Mouse (Mus musculus): Measurements from ENCODE around the gene Atg4a-ps.

The Atg4a-ps gene

DNA sequence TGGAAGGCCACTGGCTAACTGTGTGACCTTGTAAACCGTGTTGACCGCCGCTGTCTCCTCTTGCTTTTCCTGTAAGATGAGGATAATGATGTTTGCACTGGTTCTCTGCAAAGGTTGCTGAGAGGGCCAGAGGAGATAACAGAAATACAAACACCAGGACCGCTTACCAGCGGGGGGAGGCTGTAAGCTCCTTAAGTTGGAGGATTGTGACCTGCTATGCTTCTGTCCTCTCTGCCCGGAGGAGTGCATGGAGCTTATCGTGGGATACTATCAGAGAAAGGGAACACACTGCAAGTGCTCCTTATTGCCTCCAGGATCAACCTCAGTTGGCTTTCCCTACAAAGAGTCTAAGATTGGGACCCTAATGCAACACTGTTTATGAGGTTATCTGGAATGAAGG, 26.8 kb upstream of the Atg4a-ps start:
- TF ChIP-seq POU5F1 (IDR thresholded peaks at IDR 0.05; ENCODE audit: borderline replicate concordance, low read length), result no peak
- TF ChIP-seq CTCF (conservative IDR thresholded peaks at IDR 0.05; ENCODE audit: low read length), result no peak
- no peak for TF ChIP-seq NANOG (IDR thresholded peaks at IDR 0.05; ENCODE audit: borderline replicate concordance, low read length)
- Histone ChIP-seq H3K27me3 (ENCODE audit: insufficient read depth, low read length) (0 out of 2 replicates have a peak, but pooled peaks cover 6% of the 10 kb centered on the region), H3K4me3 (replicated peaks; ENCODE audit: low read length) (no peak overlapping the region), H3K36me3 (ENCODE audit: insufficient read depth, low read length) (no peaks in the 10 kb centered on the region), H3K9me3 (ENCODE audit: low read length) (no peaks in the 10 kb centered on the region), H3K4me1 (replicated peaks; ENCODE audit: low read depth, low read length) (peaks cover 4% of the 10 kb centered on the region)

DNA sequence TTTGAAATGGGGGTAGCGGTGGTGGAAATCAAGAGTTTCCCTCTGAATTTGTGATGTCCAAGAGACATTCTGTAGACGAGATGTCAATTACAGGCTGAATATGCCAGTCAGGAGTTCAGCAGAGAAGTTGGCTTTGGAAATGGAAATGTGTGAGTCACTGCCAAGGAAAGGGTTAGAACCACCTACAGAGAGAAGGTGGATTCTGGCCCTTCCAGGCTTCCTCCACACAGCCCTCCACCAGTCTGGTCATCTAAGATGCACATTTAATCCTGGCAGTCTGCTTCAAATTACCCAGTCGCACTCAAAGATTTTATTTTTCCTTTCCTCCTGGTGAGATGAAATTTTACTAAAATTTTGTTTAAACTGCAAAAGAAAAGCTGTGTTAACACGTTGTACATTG, 26.2 kb upstream of the Atg4a-ps start:
- no peaks in the 10 kb centered on the region for H3K4me1 ChIP-seq (replicated peaks; ENCODE audit: low read depth, low read length)
- TF ChIP-seq NANOG (IDR thresholded peaks at IDR 0.05; ENCODE audit: borderline replicate concordance, low read length) (no peak), POU5F1 (IDR thresholded peaks at IDR 0.05; ENCODE audit: borderline replicate concordance, low read length) (no peak), CTCF (conservative IDR thresholded peaks at IDR 0.05; ENCODE audit: low read length) (no peak)
- no peaks in the 10 kb centered on the region for H3K9me3 ChIP-seq (ENCODE audit: low read length)
- H3K36me3 ChIP-seq (ENCODE audit: insufficient read depth, low read length), result no peaks in the 10 kb centered on the region
- 0 out of 2 replicates have a peak, but pooled peaks cover 6% of the 10 kb centered on the region for H3K27me3 ChIP-seq (ENCODE audit: insufficient read depth, low read length)
- no peak overlapping the region for H3K4me3 ChIP-seq (replicated peaks; ENCODE audit: low read length)

DNA sequence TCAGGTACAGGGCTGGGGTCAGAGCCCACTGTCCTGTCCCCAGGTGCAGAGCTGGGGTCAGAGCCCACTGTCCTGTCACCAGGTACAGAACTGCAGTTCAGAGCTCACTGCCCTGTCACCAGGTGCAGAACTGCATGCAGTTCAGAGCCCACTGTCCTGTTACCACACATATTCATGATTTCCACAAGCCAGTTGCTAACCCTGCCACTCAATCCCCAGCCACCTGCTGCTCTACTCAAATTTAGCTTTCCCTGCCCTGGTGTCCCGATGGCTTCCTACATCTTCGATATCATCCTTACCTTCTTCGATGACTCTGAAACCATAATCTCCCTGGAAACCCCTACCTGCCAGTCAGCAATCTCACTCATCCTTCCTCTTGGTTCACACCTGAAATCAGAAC, 17.5 kb upstream of the Atg4a-ps start:
- peaks cover 3% of the 10 kb centered on the region; the same call in 1 of the 2 replicates for H3K4me1 ChIP-seq (replicated peaks; ENCODE audit: low read depth, low read length)
- no peaks in the 10 kb centered on the region for H3K36me3 ChIP-seq (ENCODE audit: insufficient read depth, low read length)
- H3K27me3 ChIP-seq (ENCODE audit: insufficient read depth, low read length), result no peaks in the 10 kb centered on the region
- no peaks in the 10 kb centered on the region for H3K9me3 ChIP-seq (ENCODE audit: low read length)
- no peak overlapping the region for H3K4me3 ChIP-seq (replicated peaks; ENCODE audit: low read length)
- TF ChIP-seq CTCF (conservative IDR thresholded peaks at IDR 0.05; ENCODE audit: low read length), result no peak
- TF ChIP-seq NANOG (IDR thresholded peaks at IDR 0.05; ENCODE audit: borderline replicate concordance, low read length), result no peak
- TF ChIP-seq POU5F1 (IDR thresholded peaks at IDR 0.05; ENCODE audit: borderline replicate concordance, low read length), result no peak

DNA sequence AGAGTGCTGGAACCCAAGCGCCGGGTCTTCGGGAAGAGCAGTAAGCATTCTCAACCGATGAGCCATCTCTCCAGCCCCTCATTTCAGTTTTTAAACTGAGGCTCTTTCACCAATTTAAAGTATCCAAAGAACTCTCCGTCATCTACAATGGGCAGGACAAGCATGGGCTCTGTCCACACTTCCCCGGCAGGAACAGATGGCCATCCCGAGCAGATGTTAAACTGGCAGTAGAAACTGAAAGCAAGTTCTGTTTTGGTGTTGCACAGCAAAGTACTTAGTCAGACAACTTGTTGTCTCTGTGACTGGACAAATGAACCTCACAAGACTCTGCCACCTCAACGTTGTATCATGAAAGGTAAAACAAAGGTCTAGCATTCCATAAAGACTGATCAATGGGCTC, 15.8 kb upstream of the Atg4a-ps start:
- no peak overlapping the region for H3K4me3 ChIP-seq (replicated peaks; ENCODE audit: low read length)
- H3K36me3 ChIP-seq (ENCODE audit: insufficient read depth, low read length), result no peaks in the 10 kb centered on the region
- no peaks in the 10 kb centered on the region for H3K9me3 ChIP-seq (ENCODE audit: low read length)
- no peak for TF ChIP-seq POU5F1 (IDR thresholded peaks at IDR 0.05; ENCODE audit: borderline replicate concordance, low read length)
- no peak for TF ChIP-seq CTCF (conservative IDR thresholded peaks at IDR 0.05; ENCODE audit: low read length)
- TF ChIP-seq NANOG (IDR thresholded peaks at IDR 0.05; ENCODE audit: borderline replicate concordance, low read length), result no peak
- H3K27me3 ChIP-seq (ENCODE audit: insufficient read depth, low read length), result no peaks in the 10 kb centered on the region
- H3K4me1 ChIP-seq (replicated peaks; ENCODE audit: low read depth, low read length), result peaks cover 3% of the 10 kb centered on the region; the same call in 1 of the 2 replicates

DNA sequence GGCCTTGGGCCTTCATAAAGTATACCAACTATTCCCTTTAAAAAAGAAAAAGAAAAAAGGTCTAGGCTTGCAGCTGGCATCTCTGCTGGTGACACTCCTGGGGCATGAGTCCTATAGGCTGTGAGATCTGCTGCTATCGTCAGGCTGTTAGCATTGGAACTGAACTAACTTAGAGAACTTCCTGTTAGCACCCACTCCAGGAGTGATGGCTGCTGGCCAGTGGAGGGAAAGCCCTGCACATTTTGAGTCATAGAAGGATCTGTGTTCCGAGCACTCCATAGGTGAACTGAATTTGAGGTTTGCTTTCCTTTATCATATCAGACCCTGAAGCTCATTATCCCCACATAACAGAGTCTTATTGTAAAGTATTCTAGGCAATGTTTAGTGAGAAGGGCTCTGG, 14.1 kb upstream of the Atg4a-ps start:
- H3K4me1 ChIP-seq (replicated peaks; ENCODE audit: low read depth, low read length), result peaks cover 3% of the 10 kb centered on the region; the same call in 1 of the 2 replicates
- H3K9me3 ChIP-seq (ENCODE audit: low read length), result no peaks in the 10 kb centered on the region

DNA sequence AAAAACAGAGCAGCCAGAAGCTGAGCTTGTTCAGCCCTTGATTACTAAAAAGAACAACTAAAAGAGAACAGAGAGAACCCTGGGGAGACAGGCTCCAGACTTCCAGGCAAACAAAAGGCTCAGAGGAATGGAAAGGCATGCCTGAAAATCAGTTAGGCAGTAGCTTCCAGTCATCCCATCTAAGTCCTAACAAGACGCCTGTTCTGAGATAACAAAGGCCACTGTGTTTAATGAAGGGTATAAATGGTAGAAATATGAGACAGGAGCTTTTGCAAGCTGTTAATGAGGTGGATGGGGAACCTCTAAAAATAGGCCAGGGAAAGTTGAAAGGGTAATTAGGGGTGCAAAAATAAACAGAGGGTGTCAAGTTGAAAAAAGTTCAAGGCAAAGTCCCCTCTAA, 4.5 kb upstream of the Atg4a-ps start:
- H3K4me1 ChIP-seq (replicated peaks; ENCODE audit: low read depth, low read length), result peaks cover 5% of the 10 kb centered on the region
- no peak overlapping the region for H3K4me3 ChIP-seq (replicated peaks; ENCODE audit: low read length)
- H3K36me3 ChIP-seq (ENCODE audit: insufficient read depth, low read length), result no peaks in the 10 kb centered on the region
- H3K27me3 ChIP-seq (ENCODE audit: insufficient read depth, low read length), result no peaks in the 10 kb centered on the region
- peaks cover 28% of the 10 kb centered on the region for H3K9me3 ChIP-seq (ENCODE audit: low read length)
- TF ChIP-seq CTCF (conservative IDR thresholded peaks at IDR 0.05; ENCODE audit: low read length), result no peak
- no peak for TF ChIP-seq NANOG (IDR thresholded peaks at IDR 0.05; ENCODE audit: borderline replicate concordance, low read length)
- TF ChIP-seq POU5F1 (IDR thresholded peaks at IDR 0.05; ENCODE audit: borderline replicate concordance, low read length), result no peak

More for the DNA sequence above, 14.1 kb upstream of the Atg4a-ps start:
- Histone ChIP-seq H3K36me3 (ENCODE audit: insufficient read depth, low read length) (no peaks in the 10 kb centered on the region), H3K4me3 (replicated peaks; ENCODE audit: low read length) (no peak overlapping the region), H3K27me3 (ENCODE audit: insufficient read depth, low read length) (no peaks in the 10 kb centered on the region)
- TF ChIP-seq CTCF (conservative IDR thresholded peaks at IDR 0.05; ENCODE audit: low read length) (no peak), NANOG (IDR thresholded peaks at IDR 0.05; ENCODE audit: borderline replicate concordance, low read length) (no peak), POU5F1 (IDR thresholded peaks at IDR 0.05; ENCODE audit: borderline replicate concordance, low read length) (no peak)

- peaks cover 28% of the 10 kb centered on the region for H3K9me3 ChIP-seq (ENCODE audit: low read length)
- H3K4me1 ChIP-seq (replicated peaks; ENCODE audit: low read depth, low read length), result peaks cover 5% of the 10 kb centered on the region
- no peak for TF ChIP-seq NANOG (IDR thresholded peaks at IDR 0.05; ENCODE audit: borderline replicate concordance, low read length)
- TF ChIP-seq CTCF (conservative IDR thresholded peaks at IDR 0.05; ENCODE audit: low read length), result no peak
- no peak for TF ChIP-seq POU5F1 (IDR thresholded peaks at IDR 0.05; ENCODE audit: borderline replicate concordance, low read length)
- H3K36me3 ChIP-seq (ENCODE audit: insufficient read depth, low read length), result no peaks in the 10 kb centered on the region
- no peak overlapping the region for H3K4me3 ChIP-seq (replicated peaks; ENCODE audit: low read length)
- H3K27me3 ChIP-seq (ENCODE audit: insufficient read depth, low read length), result no peaks in the 10 kb centered on the region
Observed at GRCm38 (mm10) chr3:103649716-103650115, 3.8 kb upstream of the Atg4a-ps start.

DNA sequence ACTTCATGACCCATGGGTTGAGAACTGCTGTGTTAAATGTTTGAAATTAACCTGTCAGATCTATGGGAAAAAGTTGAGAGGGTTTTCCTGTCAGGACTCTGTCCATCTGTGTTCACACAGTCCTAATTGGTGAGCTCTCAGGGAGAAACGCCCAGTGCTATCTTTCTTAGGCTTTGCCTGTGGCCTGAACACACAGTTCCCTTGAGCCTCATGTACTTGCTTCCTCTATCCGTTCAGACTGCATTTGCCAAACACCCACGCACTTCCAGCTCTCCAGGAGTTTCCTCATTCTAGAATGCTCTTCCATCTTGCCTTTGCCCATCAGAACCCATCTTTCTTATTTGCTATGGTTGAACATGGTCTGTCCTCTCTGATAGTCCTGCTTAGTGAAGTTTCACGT, 2.6 kb upstream of the Atg4a-ps start:
- no peak for TF ChIP-seq CTCF (conservative IDR thresholded peaks at IDR 0.05; ENCODE audit: low read length)
- TF ChIP-seq POU5F1 (IDR thresholded peaks at IDR 0.05; ENCODE audit: borderline replicate concordance, low read length), result no peak
- TF ChIP-seq NANOG (IDR thresholded peaks at IDR 0.05; ENCODE audit: borderline replicate concordance, low read length), result no peak
- no peak overlapping the region for H3K4me3 ChIP-seq (replicated peaks; ENCODE audit: low read length)
- H3K4me1 ChIP-seq (replicated peaks; ENCODE audit: low read depth, low read length), result peaks cover 5% of the 10 kb centered on the region
- no peaks in the 10 kb centered on the region for H3K27me3 ChIP-seq (ENCODE audit: insufficient read depth, low read length)
- H3K36me3 ChIP-seq (ENCODE audit: insufficient read depth, low read length), result no peaks in the 10 kb centered on the region
- peaks cover 28% of the 10 kb centered on the region for H3K9me3 ChIP-seq (ENCODE audit: low read length)
